Comparison of ENCODE assay signal across 8 mouse cellular contexts in genomic region chr6:17748866-17749582, GRCm38 (mm10). TPM values are rescaled to one million over a fixed set of nuclear protein-coding genes. Genes with fewer than 3 reads are reported as not detected.
A peak's percentile ranks its signal among the peaks of the same experiment; 100 is the strongest.
DNase-seq lines count a peak whose midpoint lies in the region; ATAC-seq and TF ChIP-seq lines count a peak whose summit lies in the region.

No protein-coding gene starts in this region.

- peak overlapping the region; percentile 90 for H3K27ac ChIP-seq in heart, embryonic 10.5 days
- H3K27ac ChIP-seq in kidney, embryonic 16.5 days (ENCODE audit: low read length) = no peak overlapping the region
- H3K27ac ChIP-seq in midbrain, postnatal 0 days (ENCODE audit: low read depth, low read length) = peak overlapping the region; percentile 97

- peak overlapping the region; percentile 61 for H3K4me2 ChIP-seq in kidney, embryonic 16.5 days (replicated peaks; ENCODE audit: low read depth, low read length)
- peak overlapping the region; percentile 67 for H3K4me2 ChIP-seq in midbrain, postnatal 0 days (ENCODE audit: low read depth, low read length, poor library complexity, severe bottlenecking)

- 3% methylated on average over 18 of the region's 18 CpGs for WGBS in heart, embryonic 10.5 days
- 4% methylated on average over 18 of the region's 18 CpGs for WGBS in kidney, embryonic 16.5 days
- under 1% methylated on average over 18 of the region's 18 CpGs for WGBS in midbrain, postnatal 0 days

- no peaks in the 10 kb centered on the region for H3K9me3 ChIP-seq in heart, embryonic 10.5 days
- no peaks in the 10 kb centered on the region for H3K9me3 ChIP-seq in kidney, embryonic 16.5 days (ENCODE audit: low read length)
- no peaks in the 10 kb centered on the region for H3K9me3 ChIP-seq in midbrain, postnatal 0 days (ENCODE audit: low read length)

- ATAC-seq in kidney, embryonic 16.5 days (ENCODE audit: low FRiP score, low TSS enrichment) = peak; percentile 99
- ATAC-seq in midbrain, postnatal 0 days (ENCODE audit: low FRiP score) = peak; percentile 99

- H3K27me3 ChIP-seq in heart, embryonic 10.5 days (ENCODE audit: insufficient read depth, poor library complexity, severe bottlenecking) = no peaks in the 10 kb centered on the region
- no peaks in the 10 kb centered on the region for H3K27me3 ChIP-seq in kidney, embryonic 16.5 days (ENCODE audit: insufficient read depth, low read length)
- H3K27me3 ChIP-seq in midbrain, postnatal 0 days (ENCODE audit: insufficient read depth, low read length) = no peaks in the 10 kb centered on the region

- peak; percentile 42 for TF ChIP-seq CTCF in midbrain, postnatal 0 days (IDR thresholded peaks at IDR 0.05)

- peak overlapping the region; percentile 62 for H3K4me3 ChIP-seq in heart, embryonic 10.5 days
- H3K4me3 ChIP-seq in kidney, embryonic 16.5 days (ENCODE audit: low read length) = peak overlapping the region; percentile 45
- peak overlapping the region; percentile 53 for H3K4me3 ChIP-seq in midbrain, postnatal 0 days (ENCODE audit: low read depth, low read length)

- peak; percentile 89 for DNase-seq in 3T3-L1 (ENCODE audit: low read depth, low spot score)
- DNase-seq in adrenal gland, adult (ENCODE audit: inconsistent age in 2 of 2, low spot score in 1 of 2) = peak; percentile 62 to 85
- DNase-seq in embryo, embryonic 9.5 days (ENCODE audit: extremely low spot score) = peak; percentile 78
- peak; percentile 93 for DNase-seq in heart, embryonic 10.5 days (ENCODE audit: low spot score)
- DNase-seq in liver = peak; percentile 76
- DNase-seq in midbrain, postnatal 0 days (ENCODE audit: low spot score) = peak; percentile 97
- peak; percentile 59 to 71 for DNase-seq in spleen, postnatal 10 days (ENCODE audit: low spot score in 2 of 2)

- H3K4me1 ChIP-seq in heart, embryonic 10.5 days = peaks cover 28% of the 10 kb centered on the region; the same call in 1 of the 2 replicates
- no peaks in the 10 kb centered on the region for H3K4me1 ChIP-seq in kidney, embryonic 16.5 days (ENCODE audit: insufficient read depth, low read length)
- peaks cover under 1% of the 10 kb centered on the region; the same call in 1 of the 2 replicates for H3K4me1 ChIP-seq in midbrain, postnatal 0 days (ENCODE audit: insufficient read depth, low read length)

- no peaks in the 10 kb centered on the region for H3K36me3 ChIP-seq in heart, embryonic 10.5 days
- H3K36me3 ChIP-seq in kidney, embryonic 16.5 days (ENCODE audit: insufficient read depth, low read length) = no peaks in the 10 kb centered on the region
- no peaks in the 10 kb centered on the region for H3K36me3 ChIP-seq in midbrain, postnatal 0 days (ENCODE audit: insufficient read depth, low read length)

- H3K9ac ChIP-seq in kidney, embryonic 16.5 days (replicated peaks; ENCODE audit: low read length) = peak overlapping the region; percentile 71
- H3K9ac ChIP-seq in midbrain, postnatal 0 days (replicated peaks; ENCODE audit: low read length, poor library complexity, severe bottlenecking) = peak overlapping the region; percentile 78

RNA-seq across cellular contexts. Expression of gene St7, which starts 56.3 kb away (rescaled TPM):
- polyA plus RNA-seq in heart, embryonic 10.5 days (2016; fragmentation: Nextera tagmentation; extraction: Ambion mirVana) = 24.0 and 24.9 TPM in 2 replicates
- polyA plus RNA-seq in kidney, embryonic 16.5 days (2015; fragmentation: Nextera tagmentation; extraction: Ambion mirVana) = 19.8 and 20.6 TPM in 2 replicates
- total RNA-seq in midbrain, postnatal 0 days (2014; rRNA removed) = 69.5 and 72.9 TPM in 2 replicates
- 35.9 and 39.4 TPM in 2 replicates for polyA plus RNA-seq in midbrain, postnatal 0 days (2015; fragmentation: Nextera tagmentation; extraction: Ambion mirVana)
